Mouse (Mus musculus) G1E (cell line): ENCODE measurements at regions not wholly inside any gene's neighbourhood (a gene's known extent, or its start where the extent isn't known, plus 50 kb on each side); places are given as distances from the start of the nearest gene placed in this dataset.

Experiments used
- ATAC-seq: 2 replicates; pipeline ENCODE4 v1.8.0; 2016; ENCODE audit warnings: mild to moderate bottlenecking; ENCODE audit not compliant: insufficient number of reproducible peaks, poor library complexity, low FRiP score, severe bottlenecking; ENCODE audit errors: extremely low read depth
- DNase-seq: peaks from one replicate; pipeline ENCODE4 v3.0.0; 2012; ENCODE audit warnings: low spot score
- H3K27me3 ChIP-seq: 2 replicates; pipeline ENCODE4 v1.6.1; 2012; ENCODE audit warnings: mild to moderate bottlenecking, low read length, inconsistent platforms; ENCODE audit not compliant: insufficient read depth
- H3K36me3 ChIP-seq: replicated peaks from 2 replicates; pipeline ENCODE3; 2012; ENCODE audit warnings: mild to moderate bottlenecking, inconsistent platforms
- H3K4me1 ChIP-seq: 2 replicates; pipeline ENCODE4 v1.6.1; 2012; ENCODE audit warnings: low read depth, low read length, inconsistent platforms, mixed read lengths; ENCODE audit not compliant: insufficient read depth
- H3K4me3 ChIP-seq: 2 replicates; pipeline ENCODE4 v1.5.1; 2012; ENCODE audit warnings: low read depth, mild to moderate bottlenecking, inconsistent platforms, low read length, moderate library complexity, mixed read lengths
- H3K9me3 ChIP-seq: replicated peaks from 2 replicates; pipeline ENCODE4 v1.6.1; 2012; ENCODE audit warnings: inconsistent platforms
- CTCF ChIP-seq: IDR thresholded peaks from 2 replicates; pipeline ENCODE4 v1.5.1; 2012; ENCODE audit warnings: low read depth, low read length, inconsistent platforms, mixed read lengths
- GATA1 ChIP-seq: IDR thresholded peaks from 2 replicates; pipeline ENCODE4 v1.6.1; 2012; ENCODE audit warnings: borderline replicate concordance, low read length, inconsistent platforms, mixed read lengths
- GATA2 ChIP-seq: IDR thresholded peaks from 2 replicates; pipeline ENCODE4 v1.6.1; 2012; ENCODE audit warnings: low read depth, low read length, inconsistent platforms, borderline replicate concordance
- POLR2AphosphoS5 ChIP-seq: IDR thresholded peaks from 2 replicates; pipeline ENCODE4 v1.6.1; 2012; ENCODE audit warnings: low read depth, low read length, inconsistent platforms; ENCODE audit not compliant: insufficient replicate concordance
- TAL1 ChIP-seq: conservative IDR thresholded peaks from 2 replicates; pipeline ENCODE4 v1.6.1; 2012; ENCODE audit warnings: low read depth, low read length, inconsistent platforms, mixed read lengths

- ATAC-seq = no peak
Observed at GRCm38 (mm10) chr13:82902160-82902559, 601.7 kb upstream of the Mef2c start.

GRCm38 (mm10) chr13:82903637-82904036, 600.2 kb upstream of the Mef2c start:
- no peak overlapping the region for H3K4me3 ChIP-seq
- no peaks in the 10 kb centered on the region for H3K4me1 ChIP-seq
- no peak for ATAC-seq
- no peak for TF ChIP-seq POLR2AphosphoS5
- no peak for TF ChIP-seq TAL1
- TF ChIP-seq GATA1 = no peak
- no peak for DNase-seq
- no peaks in the 10 kb centered on the region for H3K36me3 ChIP-seq
- no peaks in the 10 kb centered on the region for H3K9me3 ChIP-seq
- no peaks in the 10 kb centered on the region for H3K27me3 ChIP-seq

More at GRCm38 (mm10) chr13:82902160-82902559, 601.7 kb upstream of the Mef2c start:
- Histone ChIP-seq H3K27me3 (no peaks in the 10 kb centered on the region), H3K4me1 (no peaks in the 10 kb centered on the region), H3K36me3 (no peaks in the 10 kb centered on the region), H3K9me3 (no peaks in the 10 kb centered on the region), H3K4me3 (no peak overlapping the region)
- TF ChIP-seq POLR2AphosphoS5 (no peak), CTCF (no peak)
- DNase-seq = no peak

DNA sequence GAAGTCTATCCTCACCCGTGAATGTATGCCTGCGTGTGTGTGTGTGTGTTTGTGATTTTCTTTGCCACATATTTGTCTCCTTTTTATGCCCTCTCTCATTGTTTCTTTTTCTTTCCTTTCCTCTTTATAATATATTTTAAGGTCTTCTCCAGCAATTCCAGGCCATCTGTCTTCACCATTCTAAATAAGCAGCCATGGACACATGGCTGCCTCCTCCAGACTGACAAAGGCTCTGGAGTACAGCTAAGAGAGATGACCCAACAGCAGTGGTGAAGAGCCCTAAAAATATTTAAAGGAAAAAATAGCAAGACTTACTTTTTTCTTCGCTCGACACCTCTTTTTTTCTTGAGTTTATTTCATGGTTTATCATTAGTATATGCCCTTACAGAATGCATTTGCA, 596.1 kb upstream of the Mef2c start:
- ATAC-seq = no peak
- H3K4me1 ChIP-seq = no peaks in the 10 kb centered on the region

DNA sequence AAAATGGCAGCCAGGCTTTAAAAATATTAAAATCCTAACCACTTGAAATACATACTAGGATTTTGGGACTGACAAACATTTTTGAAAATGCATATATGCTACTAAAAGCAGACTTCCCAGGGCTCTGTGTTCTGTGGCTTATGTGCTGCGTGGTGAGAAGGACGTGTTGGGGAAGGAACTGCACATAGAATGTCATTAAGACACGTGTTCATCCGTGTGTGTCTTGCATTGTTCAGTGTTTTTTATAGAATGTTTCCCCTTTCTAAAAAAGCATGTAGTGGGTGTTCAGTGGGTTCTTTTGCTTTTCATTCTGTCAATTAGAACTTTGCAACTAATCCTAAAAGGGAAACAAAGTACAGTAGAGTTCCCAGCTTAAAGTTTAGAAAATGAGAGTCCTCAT, 594.7 kb upstream of the Mef2c start:
- Histone ChIP-seq H3K4me3 (no peak overlapping the region), H3K4me1 (no peaks in the 10 kb centered on the region), H3K36me3 (no peaks in the 10 kb centered on the region), H3K9me3 (no peaks in the 10 kb centered on the region), H3K27me3 (no peaks in the 10 kb centered on the region)
- ATAC-seq (no peak), DNase-seq (no peak)
- TF ChIP-seq CTCF (no peak), GATA1 (no peak), GATA2 (no peak)

More for the DNA sequence above, 596.1 kb upstream of the Mef2c start:
- Histone ChIP-seq H3K9me3 (no peaks in the 10 kb centered on the region), H3K36me3 (no peaks in the 10 kb centered on the region), H3K27me3 (no peaks in the 10 kb centered on the region), H3K4me3 (no peak overlapping the region)
- TF ChIP-seq CTCF (no peak), POLR2AphosphoS5 (no peak), GATA1 (no peak), GATA2 (no peak), TAL1 (no peak)
- DNase-seq = no peak

GRCm38 (mm10) chr13:82912859-82913258, 591.0 kb upstream of the Mef2c start:
- Histone ChIP-seq H3K4me1 (no peaks in the 10 kb centered on the region), H3K27me3 (no peaks in the 10 kb centered on the region), H3K36me3 (no peaks in the 10 kb centered on the region), H3K4me3 (no peak overlapping the region), H3K9me3 (no peaks in the 10 kb centered on the region)
- no peak for ATAC-seq
- TF ChIP-seq GATA1 (no peak), CTCF (no peak), GATA2 (no peak), POLR2AphosphoS5 (no peak), TAL1 (no peak)
- no peak for DNase-seq

DNA sequence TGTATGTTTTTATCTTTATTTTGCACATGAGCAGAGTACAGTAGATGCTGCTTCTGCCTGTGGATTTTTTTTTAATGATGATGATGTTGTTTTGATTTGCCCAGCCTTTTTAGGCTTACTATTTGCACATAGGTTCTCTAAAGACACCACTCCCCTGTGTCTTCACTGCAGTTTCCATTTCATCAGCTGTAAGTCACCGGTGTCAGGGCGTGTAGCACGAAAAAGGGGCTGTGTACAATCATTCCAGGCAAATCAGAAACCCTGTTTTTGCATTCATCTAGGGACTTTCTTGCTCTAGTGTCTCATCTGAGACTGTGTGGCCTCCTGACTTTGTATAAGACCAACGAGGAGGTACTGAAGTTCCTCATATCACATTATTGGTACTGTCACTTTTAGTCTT, 588.6 kb upstream of the Mef2c start:
- Histone ChIP-seq H3K4me1 (no peaks in the 10 kb centered on the region), H3K9me3 (no peaks in the 10 kb centered on the region), H3K4me3 (no peak overlapping the region), H3K27me3 (no peaks in the 10 kb centered on the region), H3K36me3 (no peaks in the 10 kb centered on the region)
- DNase-seq (no peak), ATAC-seq (no peak)
- TF ChIP-seq GATA2 = no peak
- no peak for TF ChIP-seq CTCF
- TF ChIP-seq TAL1 = no peak
- TF ChIP-seq POLR2AphosphoS5 = no peak
- no peak for TF ChIP-seq GATA1

DNA sequence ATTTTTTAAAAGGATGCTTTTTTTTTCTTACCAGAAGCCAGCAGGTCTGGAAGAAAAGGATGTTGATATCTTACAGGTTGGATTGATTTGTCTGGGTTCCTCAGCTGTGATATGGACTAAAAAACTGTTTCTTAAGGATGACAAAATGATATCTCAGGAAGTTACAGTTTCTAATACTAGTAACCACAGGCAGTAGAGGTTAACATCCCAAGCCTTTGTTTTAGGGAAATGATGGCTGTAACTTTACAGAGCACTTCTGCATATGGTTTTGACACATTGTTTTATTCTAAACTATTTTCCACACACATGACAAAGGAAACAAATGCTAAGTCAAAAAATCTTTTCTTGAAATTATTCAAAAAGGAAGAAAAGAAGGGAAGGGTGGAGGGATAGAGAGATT, 573.8 kb upstream of the Mef2c start:
- DNase-seq = no peak
- no peak for TF ChIP-seq GATA1
- no peak for TF ChIP-seq TAL1
- Histone ChIP-seq H3K36me3 (no peaks in the 10 kb centered on the region), H3K4me1 (no peaks in the 10 kb centered on the region), H3K9me3 (no peaks in the 10 kb centered on the region), H3K4me3 (no peak overlapping the region), H3K27me3 (no peaks in the 10 kb centered on the region)
- no peak for ATAC-seq
